Mouse (Mus musculus): ENCODE results near the gene Gm14569. TPM values are rescaled to one million over a fixed set of nuclear protein-coding genes. Genes with fewer than 3 reads are reported as not detected.

The Gm14569 gene
- polyA plus RNA-seq (2012; rRNA removed): not detected in 2 replicates

GRCm38 (mm10) chrX:36491730-36492129 is at the start of gene Gm14569:
Gene Gm14569, minus strand, starts transcription at chrX:36491830.

GRCm38 (mm10) chrX:36400980-36401379 is 90.7 kb downstream of the Gm14569 start, which contains the start of gene Gm6268:
Gene Gm6268, plus strand, starts transcription at chrX:36401280.

Other genes starting within 250 kb of the Gm14569 start
- 0.59 and 0.66 TPM in 2 replicates for gene Lonrf3, start 163.5 kb downstream of the Gm14569 start, polyA plus RNA-seq (2012; rRNA removed)
- gene Gm6268, start 90.5 kb downstream of the Gm14569 start, polyA plus RNA-seq (2012; rRNA removed): not detected in 2 replicates
- 119 and 131 TPM in 2 replicates for gene Pgrmc1, start 106.4 kb upstream of the Gm14569 start, polyA plus RNA-seq (2012; rRNA removed)
- 0.65 and 0.85 TPM in 2 replicates for gene Akap17b, start 153.6 kb upstream of the Gm14569 start, polyA plus RNA-seq (2012; rRNA removed)

All from liver, embryonic 18 days (tissue).